In the genomic region with DNA sequence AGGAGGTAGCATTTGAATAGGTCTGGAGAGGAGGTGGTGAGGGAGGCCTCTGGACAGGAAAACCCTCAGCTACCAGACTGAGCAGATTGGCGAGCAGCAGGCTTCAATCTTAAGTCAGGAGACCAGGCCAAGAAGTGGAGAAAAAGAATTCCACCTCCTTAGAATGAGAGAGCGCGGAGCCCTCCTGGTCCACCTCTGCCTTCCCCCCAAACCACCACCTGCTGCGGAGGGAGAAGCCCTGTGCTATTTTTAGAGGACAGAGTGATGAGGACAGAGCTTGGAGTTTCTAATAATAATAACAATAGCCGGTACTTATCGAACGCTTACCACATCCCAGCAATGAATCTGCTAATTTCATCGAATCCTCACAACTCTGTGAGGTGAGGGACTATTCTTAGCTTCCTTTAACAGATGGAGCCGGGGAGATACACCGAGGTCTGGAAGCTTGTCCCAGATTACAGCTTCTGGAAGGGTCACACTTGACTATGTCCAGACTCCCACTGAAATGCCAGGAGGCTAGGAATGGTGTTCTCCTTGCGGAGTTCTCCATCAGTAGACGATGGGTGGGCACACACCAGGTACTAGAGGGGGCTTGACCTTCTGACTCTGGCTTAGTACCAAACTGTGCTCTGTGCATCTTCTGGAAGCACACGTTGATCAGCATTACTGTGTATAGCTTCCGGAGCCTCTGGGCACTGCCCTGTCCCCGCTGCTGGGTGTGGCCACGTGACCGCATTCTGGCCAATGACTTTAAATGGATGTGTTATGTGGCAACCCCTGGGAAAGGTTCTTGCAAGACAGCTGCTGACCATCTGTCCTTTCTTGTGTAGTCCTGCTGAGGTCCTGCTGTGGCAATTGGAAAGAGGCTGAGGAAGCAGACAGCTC, we compare ENCODE assay signal across 12 mouse cellular contexts.
DNase-seq lines count a peak whose midpoint lies in the region; ATAC-seq and TF ChIP-seq lines count a peak whose summit lies in the region.
"Had no signal": no experiment of that assay in that cellular context is flagged by ENCODE, and none has a peak within 500 bp of the region (broad histone marks: within the 10 kb centered on the region; RNA-seq: fewer than 3 reads in every experiment).

No protein-coding gene starts in this region.

- no peaks in the 10 kb centered on the region for H3K36me3 ChIP-seq in hindbrain, postnatal 0 days (ENCODE audit: insufficient read depth, low read length)
- H3K36me3 ChIP-seq in hindbrain, embryonic 13.5 days, result peaks cover 3% of the 10 kb centered on the region; the same call in 1 of the 2 replicates
- H3K36me3 ChIP-seq in forebrain, postnatal 0 days (ENCODE audit: insufficient read depth), result 0 out of 2 replicates have a peak, but pooled peaks cover 3% of the 10 kb centered on the region
- H3K36me3 ChIP-seq: liver, embryonic 12.5 days had no signal

- ATAC-seq in hindbrain, postnatal 0 days, result no peak; the same call in 1 of the 2 replicates
- no peak for ATAC-seq in hindbrain, embryonic 13.5 days (ENCODE audit: low FRiP score)
- no peak for ATAC-seq in forebrain, postnatal 0 days
- ATAC-seq: liver, embryonic 12.5 days had no signal

- WGBS in hindbrain, postnatal 0 days, result 80% methylated on average over 17 of the region's 17 CpGs
- WGBS in hindbrain, embryonic 13.5 days, result 87% methylated on average over 17 of the region's 17 CpGs
- 89% methylated on average over 17 of the region's 17 CpGs for WGBS in forebrain, postnatal 0 days

- H3K4me2 ChIP-seq in hindbrain, postnatal 0 days (ENCODE audit: low read depth, low read length), result no peak overlapping the region
- H3K4me2 ChIP-seq in hindbrain, embryonic 13.5 days, result no peak overlapping the region
- H3K4me2 ChIP-seq in forebrain, postnatal 0 days (ENCODE audit: low read depth), result no peak overlapping the region
- H3K4me2 ChIP-seq: liver, embryonic 12.5 days had no signal

- H3K27me3 ChIP-seq in hindbrain, postnatal 0 days (ENCODE audit: insufficient read depth, low read length), result no peaks in the 10 kb centered on the region
- H3K27me3 ChIP-seq in hindbrain, embryonic 13.5 days, result no peaks in the 10 kb centered on the region
- no peaks in the 10 kb centered on the region for H3K27me3 ChIP-seq in forebrain, postnatal 0 days (ENCODE audit: insufficient read depth, low read length)
- H3K27me3 ChIP-seq: liver, embryonic 12.5 days; megakaryocyte, embryonic 14.5 days had no signal

- H3K9me3 ChIP-seq in hindbrain, postnatal 0 days (ENCODE audit: low read length), result no peaks in the 10 kb centered on the region
- no peaks in the 10 kb centered on the region for H3K9me3 ChIP-seq in hindbrain, embryonic 13.5 days
- no peaks in the 10 kb centered on the region for H3K9me3 ChIP-seq in forebrain, postnatal 0 days (ENCODE audit: low read length)
- H3K9me3 ChIP-seq: G1E; liver, embryonic 12.5 days; megakaryocyte, embryonic 14.5 days had no signal

- H3K4me1 ChIP-seq in hindbrain, postnatal 0 days (ENCODE audit: insufficient read depth, low read length), result no peaks in the 10 kb centered on the region
- peaks cover 14% of the 10 kb centered on the region for H3K4me1 ChIP-seq in hindbrain, embryonic 13.5 days (replicated peaks)
- H3K4me1 ChIP-seq in forebrain, postnatal 0 days (ENCODE audit: insufficient read depth), result peaks cover under 1% of the 10 kb centered on the region; the same call in 1 of the 2 replicates
- H3K4me1 ChIP-seq: liver, embryonic 12.5 days had no signal

- DNase-seq in hindbrain, postnatal 0 days (ENCODE audit: low spot score), result peak; percentile 27
- DNase-seq in cerebellum, adult 11 months, result peak; percentile 29
- DNase-seq in cerebellum, postnatal 10 days, result peak; percentile 54 to 62
- DNase-seq in lung, postnatal 36 days, result peak; percentile 52
- no peak for DNase-seq in thymus, postnatal 0 days (ENCODE audit: low spot score)
- no peak for DNase-seq in forebrain, postnatal 0 days
- DNase-seq: kidney, postnatal 36 days had no signal

- H3K4me3 ChIP-seq in hindbrain, postnatal 0 days (ENCODE audit: low read length), result no peak overlapping the region
- no peak overlapping the region for H3K4me3 ChIP-seq in hindbrain, embryonic 13.5 days
- H3K4me3 ChIP-seq in forebrain, postnatal 0 days (ENCODE audit: low read depth, low read length), result no peak overlapping the region
- H3K4me3 ChIP-seq: erythroblast, embryonic 14.5 days; liver, embryonic 12.5 days; megakaryocyte, embryonic 14.5 days had no signal

- H3K9ac ChIP-seq in hindbrain, postnatal 0 days (replicated peaks; ENCODE audit: low read length), result no peak overlapping the region
- no peak overlapping the region for H3K9ac ChIP-seq in hindbrain, embryonic 13.5 days
- no peak overlapping the region for H3K9ac ChIP-seq in forebrain, postnatal 0 days
- H3K9ac ChIP-seq: liver, embryonic 12.5 days had no signal

- H3K27ac ChIP-seq in hindbrain, postnatal 0 days, result no peak overlapping the region
- H3K27ac ChIP-seq in hindbrain, embryonic 13.5 days, result no peak overlapping the region
- H3K27ac ChIP-seq in forebrain, postnatal 0 days (ENCODE audit: low read depth, low read length), result no peak overlapping the region
- H3K27ac ChIP-seq: liver, embryonic 12.5 days had no signal

- no peak for TF ChIP-seq CTCF in hindbrain, postnatal 0 days (IDR thresholded peaks at IDR 0.05; ENCODE audit: low read depth)
- no peak for TF ChIP-seq CTCF in forebrain, postnatal 0 days (IDR thresholded peaks at IDR 0.05; ENCODE audit: low read depth)

Comparison
In these comparisons a context has a peak if more than half of its experiments do, and no peak if none do; other contexts are left out.
1. DNase-seq: peak in hindbrain, postnatal 0 days (single experiment), cerebellum, adult 11 months (single experiment), cerebellum, postnatal 10 days (2 of 2) and lung, postnatal 36 days (single experiment); none in thymus, postnatal 0 days (single experiment) and forebrain, postnatal 0 days (single experiment).